Mouse (Mus musculus) heart, adult 18-20 months (tissue): ENCODE measurements around the gene Ighmbp2. TPM values are rescaled to one million over a fixed set of nuclear protein-coding genes. Genes with fewer than 3 reads are reported as not detected.
"Not testable (repeated sequence)": the region's sequence is repeated elsewhere in the genome, so short reads cannot be mapped to it uniquely, and the experiment has no call there.

Source experiments
- DNase-seq, 2 experiments: peaks; one replicate each; pipeline ENCODE4 v3.0.0; 2021 to 2022; ENCODE audit warnings: mixed read lengths in 1 of 2
- total RNA-seq, 2 experiments: library from RNA; stranded (reverse); gene quantifications; 2 replicates each; pipeline ENCODE4 v1.2.3; 2021

Ighmbp2 gene
- total RNA-seq, 2 experiments from 2014 or later: 2.6 to 3.3 TPM

DNA sequence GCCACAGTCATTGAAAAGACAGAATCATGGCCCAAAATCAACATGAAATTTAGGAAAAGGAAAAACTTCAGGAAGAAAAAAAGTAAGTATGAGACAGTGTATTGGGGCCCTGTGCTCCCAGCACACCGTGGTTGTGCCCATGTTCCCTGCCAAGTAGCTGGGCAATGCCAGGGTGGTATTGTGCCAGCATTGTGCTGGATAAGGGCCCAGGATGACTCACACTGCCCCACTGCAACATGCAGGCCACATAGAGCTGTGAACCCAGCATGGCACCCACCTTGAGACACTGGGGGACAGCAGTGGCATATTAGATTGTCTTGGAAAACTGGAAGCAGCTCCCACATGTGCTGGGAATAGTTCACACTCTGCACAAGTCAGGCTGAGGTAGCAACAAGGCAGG, 6.2 kb upstream of the Ighmbp2 start:
- DNase-seq: peak in 1 of 2 experiments; percentile 14

DNA sequence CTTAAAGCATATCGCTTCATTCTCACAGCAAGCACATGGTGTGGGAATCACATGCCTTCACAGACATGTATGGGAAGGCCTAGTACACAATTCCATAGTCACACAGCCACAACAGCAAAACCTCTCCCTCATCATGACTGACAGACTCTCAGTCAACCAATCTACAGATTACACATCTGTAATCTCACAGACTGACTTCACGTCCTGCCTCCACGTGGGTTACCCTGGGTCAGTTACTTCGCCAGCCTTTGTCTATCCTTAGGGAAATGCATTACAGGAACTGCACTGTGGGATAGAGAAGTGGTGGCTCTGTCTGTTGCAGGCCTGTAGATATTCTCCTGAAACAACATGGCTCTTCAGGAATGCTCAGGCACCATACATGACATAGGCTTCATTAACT, 931 bp downstream of the Ighmbp2 start:
- no peak for DNase-seq

GRCm38 (mm10) chr19:3275744-3276365, 7.0 kb downstream of the Ighmbp2 start:
- DNase-seq: no peak

- DNase-seq: no peak
Measured at GRCm38 (mm10) chr19:3273331-3273730, 9.5 kb downstream of the Ighmbp2 start.

- no peak for DNase-seq
Measured at GRCm38 (mm10) chr19:3271366-3271765, 11.5 kb downstream of the Ighmbp2 start.

- no peak for DNase-seq
Measured at GRCm38 (mm10) chr19:3269803-3270202, 13.0 kb downstream of the Ighmbp2 start.

- DNase-seq: no peak
Measured at GRCm38 (mm10) chr19:3269279-3269678, 13.5 kb downstream of the Ighmbp2 start.

DNA sequence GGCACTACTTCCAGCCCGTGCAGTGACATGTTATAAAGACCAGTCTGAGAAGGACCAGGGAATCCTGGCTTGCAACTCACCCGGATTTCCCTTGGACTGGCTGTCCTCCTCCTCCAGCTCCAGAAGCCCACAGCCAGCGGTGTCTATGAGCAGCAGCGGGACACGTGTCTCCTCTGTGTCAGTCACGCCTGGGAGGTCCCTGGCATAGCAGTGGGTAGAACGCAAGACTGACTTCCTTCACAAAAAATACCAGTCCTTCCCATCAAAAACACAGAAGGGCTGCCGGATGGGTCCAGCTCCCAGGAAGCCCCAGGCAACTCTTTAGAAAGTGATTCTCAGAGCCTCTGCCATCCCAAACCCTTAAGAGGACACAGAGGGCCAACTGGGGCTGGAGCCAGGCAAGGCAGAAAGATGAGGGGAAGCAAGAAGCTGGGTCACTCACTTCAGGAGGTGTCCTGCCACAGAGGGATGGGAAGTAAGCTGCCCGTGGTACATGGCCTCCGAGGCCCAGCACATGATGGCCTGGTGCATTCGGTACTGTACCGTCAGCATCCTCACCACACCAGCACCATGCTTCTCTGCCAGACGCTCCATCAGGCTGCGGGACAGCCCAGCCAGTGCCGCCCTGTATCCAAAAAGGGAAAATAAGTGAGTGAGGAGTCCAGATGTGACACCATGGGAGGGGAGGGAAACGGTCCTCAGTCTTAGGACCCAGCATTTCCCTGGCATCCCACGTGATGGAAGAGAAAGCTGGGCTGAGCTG, 14.4 kb downstream of the Ighmbp2 start:
- DNase-seq: no peak

- no peak for DNase-seq
Measured at GRCm38 (mm10) chr19:3267340-3267739, 15.5 kb downstream of the Ighmbp2 start.

DNA sequence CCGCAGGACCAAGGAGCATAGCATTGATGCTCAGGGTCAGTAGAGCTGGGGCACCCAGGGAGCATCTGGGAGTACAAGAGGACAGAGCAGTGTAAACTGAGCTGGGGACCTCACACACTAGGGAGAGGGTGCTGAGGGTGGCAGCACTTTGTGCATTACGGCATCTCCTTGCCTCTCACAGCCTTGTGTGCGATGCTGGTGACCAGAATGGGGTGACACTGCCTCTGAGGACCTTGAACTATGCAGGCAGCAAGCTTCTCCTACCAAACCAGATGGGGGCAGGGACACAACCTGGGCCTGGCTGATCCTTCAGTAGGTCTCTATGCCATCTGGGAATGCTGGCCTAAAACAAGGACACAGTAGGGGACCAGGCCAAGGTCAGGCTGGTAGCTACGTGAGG, 16.1 kb downstream of the Ighmbp2 start:
- DNase-seq: no peak

- DNase-seq: no peak
Measured at GRCm38 (mm10) chr19:3266136-3266535, 16.7 kb downstream of the Ighmbp2 start.

DNA sequence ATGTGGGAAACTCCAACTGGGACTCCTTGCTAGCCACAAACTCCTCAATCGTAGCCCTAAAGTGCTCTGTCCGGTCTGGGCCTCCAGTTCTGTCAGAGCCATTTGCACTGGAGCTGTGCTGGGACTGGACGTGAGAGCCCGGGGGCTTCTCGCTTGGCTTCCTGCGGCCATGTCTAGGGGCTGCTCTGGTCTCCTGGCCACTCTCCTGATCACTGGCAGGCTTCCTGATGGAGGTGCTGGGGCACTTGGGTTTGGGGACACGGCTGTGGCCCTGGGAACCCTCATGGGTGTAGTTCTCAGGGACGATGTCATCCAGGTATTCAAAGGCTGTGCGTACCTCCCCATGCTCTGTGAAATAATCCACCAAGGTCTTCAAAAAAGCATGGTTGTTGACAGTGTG, 17.6 kb downstream of the Ighmbp2 start:
- no peak for DNase-seq

DNA sequence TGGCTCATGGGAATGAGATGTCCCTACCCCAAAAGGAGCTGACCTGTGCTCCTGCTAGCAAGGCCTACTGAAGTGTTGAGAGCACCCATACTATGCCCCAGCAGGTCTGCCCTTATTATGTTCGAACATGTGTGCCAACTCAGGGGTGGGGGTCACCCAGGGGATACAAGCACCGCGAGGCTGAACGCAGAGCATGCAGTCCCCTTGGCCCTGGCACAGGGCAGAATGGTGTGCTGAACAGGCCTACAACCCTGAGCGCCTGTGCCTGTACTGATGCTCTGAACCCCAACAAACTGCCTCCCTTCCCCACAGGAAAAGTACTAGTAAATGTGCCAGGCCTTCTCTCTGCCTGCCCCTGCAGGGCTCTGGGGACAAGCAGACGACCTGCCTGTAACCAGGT, 18.5 kb downstream of the Ighmbp2 start:
- no peak for DNase-seq

GRCm38 (mm10) chr19:3261764-3262525, 20.9 kb downstream of the Ighmbp2 start:
- peak in 1 of 2 experiments; percentile 0 for DNase-seq

GRCm38 (mm10) chr19:3261336-3261735, 21.5 kb downstream of the Ighmbp2 start:
- DNase-seq: peak in 1 of 2 experiments; percentile 0

GRCm38 (mm10) chr19:3260591-3260990, 22.2 kb downstream of the Ighmbp2 start:
- peak in 1 of 2 experiments; percentile 0 for DNase-seq

- peak in 1 of 2 experiments; percentile 0 for DNase-seq
Measured at GRCm38 (mm10) chr19:3260016-3260415, 22.8 kb downstream of the Ighmbp2 start.

DNA sequence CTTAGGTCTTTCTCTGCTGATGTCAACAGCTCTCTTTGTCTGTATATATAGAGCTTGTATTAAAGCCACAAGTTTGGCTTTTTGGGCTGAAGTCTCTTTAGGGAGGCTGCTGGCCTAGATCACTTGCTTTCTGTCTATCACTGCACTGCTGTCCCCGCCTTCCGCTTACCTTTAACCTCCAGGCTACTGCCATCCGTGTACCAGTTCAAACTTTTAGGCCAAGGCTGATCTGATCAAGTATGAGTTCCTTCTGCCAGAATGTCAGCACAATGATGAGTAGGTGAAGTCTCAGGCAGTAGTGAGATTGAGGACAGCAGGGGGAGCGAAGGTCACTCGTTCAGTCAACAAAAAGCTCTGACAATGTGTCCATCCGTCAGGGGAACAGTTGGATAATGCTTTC, 57.6 kb downstream of the Ighmbp2 start:
- DNase-seq: not testable (repeated sequence)

DNA sequence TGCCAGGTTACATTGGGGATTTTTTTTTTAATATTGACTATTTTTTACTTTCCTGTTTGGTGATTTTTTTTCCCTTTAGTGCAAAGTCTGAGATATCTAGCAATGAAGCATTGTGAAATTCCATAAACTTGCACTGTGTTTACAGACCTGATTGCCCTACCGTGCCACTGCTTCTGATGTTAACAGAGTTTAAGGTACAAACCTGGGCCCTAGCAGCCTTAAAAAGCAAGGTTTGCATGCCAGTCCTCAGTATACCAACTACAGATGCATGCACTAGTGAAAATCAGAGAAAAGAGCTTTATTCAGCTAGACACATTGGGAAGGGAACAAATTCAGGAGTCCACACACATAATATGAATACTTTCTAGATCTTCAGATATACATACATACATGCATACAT, 67.9 kb downstream of the Ighmbp2 start:
- DNase-seq: not testable (repeated sequence)
